Mouse (Mus musculus) forebrain, embryonic 16.5 days (tissue): ENCODE data around the gene Antxr2. TPM values are rescaled to one million over a fixed set of nuclear protein-coding genes. Genes with fewer than 3 reads are reported as not detected.
A peak's percentile ranks its signal among the peaks of the same experiment; 100 is the strongest.

ENCODE experiments used
- ATAC-seq: fragments of 200-750 bp; cut with Nextera tagmentation; 2 replicates; pipeline ENCODE4 v1.8.0; 2017; ENCODE audit warnings: mild to moderate bottlenecking, moderate library complexity
- H3K27ac ChIP-seq: fragments of 300-500 bp; sonication (generic); 2 replicates; pipeline ENCODE4 v1.5.1; 2014; ENCODE audit warnings: low read length, control low read depth
- H3K27me3 ChIP-seq: fragments of 300-500 bp; sonication (generic); replicated peaks from 2 replicates; pipeline ENCODE4 v1.6.1; 2014; ENCODE audit warnings: low read length; ENCODE audit not compliant: control insufficient read depth, insufficient read depth
- H3K36me3 ChIP-seq: fragments of 300-500 bp; sonication (generic); 2 replicates; pipeline ENCODE4 v1.6.1; 2014; ENCODE audit not compliant: control insufficient read depth, insufficient read depth
- H3K4me1 ChIP-seq: fragments of 300-500 bp; sonication (generic); replicated peaks from 2 replicates; pipeline ENCODE4 v1.6.1; 2014; ENCODE audit warnings: low read length; ENCODE audit not compliant: control insufficient read depth, insufficient read depth
- H3K4me2 ChIP-seq: fragments of 300-500 bp; sonication (generic); 2 replicates; pipeline ENCODE4 v1.6.1; 2014; ENCODE audit warnings: mild to moderate bottlenecking, low read length, control low read depth
- H3K4me3 ChIP-seq: fragments of 300-500 bp; sonication (generic); replicated peaks from 2 replicates; pipeline ENCODE4 v1.5.1; 2014; ENCODE audit warnings: mild to moderate bottlenecking, low read length, control low read depth
- H3K9ac ChIP-seq: fragments of 300-500 bp; sonication (generic); replicated peaks from 2 replicates; pipeline ENCODE4 v1.6.1; 2014; ENCODE audit warnings: low read depth, low read length, control low read depth
- H3K9me3 ChIP-seq: fragments of 300-500 bp; sonication (generic); 2 replicates; pipeline ENCODE4 v1.6.1; 2016; ENCODE audit warnings: low read length; ENCODE audit not compliant: control insufficient read depth
- WGBS: fragments of 180-500 bp; shearing (Covaris S2); extraction: QIAGEN DNeasy Blood & Tissue Kit; methylation state at CpG from one replicate; pipeline ENCODE4 v1.1.7; 2014; 5-methylcytosine and 5-hydroxymethylcytosine counted together
- polyA plus RNA-seq: library from polyadenylated mRNA; unstranded; fragments of >200 nt; fragmentation: Nextera tagmentation; extraction: Ambion mirVana; gene quantifications from 2 replicates; pipeline ENCODE4 v1.2.1, GENCODE M21; 2015

The Antxr2 gene
- polyA plus RNA-seq, 1 experiment from 2014 or later, result 4.1 TPM

GRCm38 (mm10) chr5:97947261-97947660 lies 83.6 kb downstream of the Antxr2 start:
- Histone ChIP-seq H3K4me1 (no peaks in the 10 kb centered on the region), H3K27me3 (no peaks in the 10 kb centered on the region), H3K4me2 (no peak overlapping the region), H3K36me3 (no peaks in the 10 kb centered on the region), H3K27ac (no peak overlapping the region), H3K4me3 (no peak overlapping the region), H3K9me3 (no peaks in the 10 kb centered on the region), H3K9ac (no peak overlapping the region)
- 75% methylated on average over 3 of the region's 3 CpGs for WGBS
- no peak for ATAC-seq

- Histone ChIP-seq H3K36me3 (no peaks in the 10 kb centered on the region), H3K9ac (no peak overlapping the region), H3K4me3 (no peak overlapping the region), H3K4me1 (no peaks in the 10 kb centered on the region), H3K9me3 (no peaks in the 10 kb centered on the region), H3K4me2 (no peak overlapping the region), H3K27me3 (no peaks in the 10 kb centered on the region), H3K27ac (no peak overlapping the region)
- ATAC-seq, result no peak
- 92% methylated on average over 4 of the region's 4 CpGs for WGBS
Measured at GRCm38 (mm10) chr5:97946236-97946635, 84.6 kb downstream of the Antxr2 start.

- H3K4me3 ChIP-seq, result peak overlapping the region; percentile 59
- WGBS, result 3% methylated on average over 51 of the region's 56 CpGs
- H3K27me3 ChIP-seq, result no peaks in the 10 kb centered on the region
- H3K27ac ChIP-seq, result no peak overlapping the region
- no peaks in the 10 kb centered on the region for H3K9me3 ChIP-seq
- H3K9ac ChIP-seq, result peak overlapping the region; percentile 76
- H3K36me3 ChIP-seq, result no peaks in the 10 kb centered on the region
- H3K4me1 ChIP-seq, result peaks cover 9% of the 10 kb centered on the region
- peak overlapping the region; percentile 96 for H3K4me2 ChIP-seq
- peak; percentile 91 for ATAC-seq
Measured at GRCm38 (mm10) chr5:97935140-97936129, 95.4 kb downstream of the Antxr2 start.

GRCm38 (mm10) chr5:97917654-97918053 lies 113.2 kb downstream of the Antxr2 start:
- Histone ChIP-seq H3K9me3 (no peaks in the 10 kb centered on the region), H3K4me3 (no peak overlapping the region), H3K27ac (no peak overlapping the region), H3K4me2 (no peak overlapping the region), H3K4me1 (no peaks in the 10 kb centered on the region; the same call in 1 of the 2 replicates), H3K36me3 (no peaks in the 10 kb centered on the region), H3K27me3 (no peaks in the 10 kb centered on the region), H3K9ac (no peak overlapping the region)
- WGBS, result 59% methylated on average over 11 of the region's 11 CpGs
- no peak for ATAC-seq

- Histone ChIP-seq H3K9ac (no peak overlapping the region), H3K9me3 (no peaks in the 10 kb centered on the region), H3K36me3 (no peaks in the 10 kb centered on the region), H3K4me3 (no peak overlapping the region), H3K4me1 (no peaks in the 10 kb centered on the region; the same call in 1 of the 2 replicates), H3K27ac (no peak overlapping the region), H3K27me3 (no peaks in the 10 kb centered on the region), H3K4me2 (no peak overlapping the region)
- no peak for ATAC-seq
- WGBS, result 82% methylated on average over 2 of the region's 2 CpGs
Measured at GRCm38 (mm10) chr5:97914890-97915289, 116.0 kb downstream of the Antxr2 start.

- H3K4me1 ChIP-seq, result no peaks in the 10 kb centered on the region; the same call in 1 of the 2 replicates
- no peak for ATAC-seq
- no peak overlapping the region for H3K4me2 ChIP-seq
- no peaks in the 10 kb centered on the region for H3K9me3 ChIP-seq
- no peak overlapping the region for H3K9ac ChIP-seq
- no peaks in the 10 kb centered on the region for H3K36me3 ChIP-seq
- H3K4me3 ChIP-seq, result no peak overlapping the region
- 92% methylated on average over 6 of the region's 6 CpGs for WGBS
- no peaks in the 10 kb centered on the region for H3K27me3 ChIP-seq
- no peak overlapping the region for H3K27ac ChIP-seq
Measured at GRCm38 (mm10) chr5:97913901-97914300, 116.9 kb downstream of the Antxr2 start.

GRCm38 (mm10) chr5:97907482-97907881 lies 123.4 kb downstream of the Antxr2 start:
- ATAC-seq, result peak; percentile 87

GRCm38 (mm10) chr5:97906537-97907266 lies 124.1 kb downstream of the Antxr2 start:
- no peaks in the 10 kb centered on the region for H3K36me3 ChIP-seq
- H3K4me3 ChIP-seq, result no peak overlapping the region
- H3K4me1 ChIP-seq, result peaks cover 12% of the 10 kb centered on the region
- H3K27me3 ChIP-seq, result no peaks in the 10 kb centered on the region
- no peak overlapping the region for H3K4me2 ChIP-seq
- no peak overlapping the region for H3K9ac ChIP-seq
- 71% methylated on average over 13 of the region's 13 CpGs for WGBS
- no peaks in the 10 kb centered on the region for H3K9me3 ChIP-seq
- peak overlapping the region; percentile 59; the same call in 1 of the 2 replicates for H3K27ac ChIP-seq
- ATAC-seq, result 0 out of 2 replicates have a peak, but pooled peaks have one; percentile 20

More at GRCm38 (mm10) chr5:97907482-97907881, 123.4 kb downstream of the Antxr2 start:
- Histone ChIP-seq H3K36me3 (no peaks in the 10 kb centered on the region), H3K9me3 (no peaks in the 10 kb centered on the region), H3K9ac (no peak overlapping the region), H3K27ac (no peak overlapping the region), H3K4me2 (no peak overlapping the region), H3K27me3 (no peaks in the 10 kb centered on the region), H3K4me1 (peaks cover 12% of the 10 kb centered on the region), H3K4me3 (no peak overlapping the region)
- WGBS, result 48% methylated on average over 6 of the region's 6 CpGs

- Histone ChIP-seq H3K4me3 (no peak overlapping the region), H3K9ac (no peak overlapping the region), H3K9me3 (no peaks in the 10 kb centered on the region), H3K27me3 (no peaks in the 10 kb centered on the region), H3K27ac (no peak overlapping the region), H3K4me1 (peaks cover 18% of the 10 kb centered on the region), H3K4me2 (no peak overlapping the region), H3K36me3 (no peaks in the 10 kb centered on the region)
- WGBS, result 65% methylated on average over 3 of the region's 3 CpGs
- no peak for ATAC-seq
Measured at GRCm38 (mm10) chr5:97905856-97906255, 125.0 kb downstream of the Antxr2 start.
